Mouse (Mus musculus): ENCODE data around the gene Polr2e.

- TF ChIP-seq ZNF384 (IDR thresholded peaks at IDR 0.05; ENCODE audit: low read depth, low read length) (no peak), KAT2A (IDR thresholded peaks at IDR 0.05; ENCODE audit: insufficient replicate concordance, low read length) (no peak), CTCF (conservative IDR thresholded peaks at IDR 0.05 in 1 of 2, IDR thresholded peaks at IDR 0.05 in 1 of 2; ENCODE audit: low read depth in 2 of 2, low read length in 2 of 2) (no peak), HCFC1 (IDR thresholded peaks at IDR 0.05; ENCODE audit: low read depth, low read length) (no peak)
Measured at GRCm38 (mm10) chr10:79994397-79995115, 45.0 kb downstream of the Polr2e start.
